Mouse (Mus musculus): Measurements from ENCODE around the gene Lexm. TPM values are rescaled to one million over a fixed set of nuclear protein-coding genes. Genes with fewer than 3 reads are reported as not detected.

The Lexm gene
- polyA plus RNA-seq, 1 experiment from 2014 or later: not detected

DNA sequence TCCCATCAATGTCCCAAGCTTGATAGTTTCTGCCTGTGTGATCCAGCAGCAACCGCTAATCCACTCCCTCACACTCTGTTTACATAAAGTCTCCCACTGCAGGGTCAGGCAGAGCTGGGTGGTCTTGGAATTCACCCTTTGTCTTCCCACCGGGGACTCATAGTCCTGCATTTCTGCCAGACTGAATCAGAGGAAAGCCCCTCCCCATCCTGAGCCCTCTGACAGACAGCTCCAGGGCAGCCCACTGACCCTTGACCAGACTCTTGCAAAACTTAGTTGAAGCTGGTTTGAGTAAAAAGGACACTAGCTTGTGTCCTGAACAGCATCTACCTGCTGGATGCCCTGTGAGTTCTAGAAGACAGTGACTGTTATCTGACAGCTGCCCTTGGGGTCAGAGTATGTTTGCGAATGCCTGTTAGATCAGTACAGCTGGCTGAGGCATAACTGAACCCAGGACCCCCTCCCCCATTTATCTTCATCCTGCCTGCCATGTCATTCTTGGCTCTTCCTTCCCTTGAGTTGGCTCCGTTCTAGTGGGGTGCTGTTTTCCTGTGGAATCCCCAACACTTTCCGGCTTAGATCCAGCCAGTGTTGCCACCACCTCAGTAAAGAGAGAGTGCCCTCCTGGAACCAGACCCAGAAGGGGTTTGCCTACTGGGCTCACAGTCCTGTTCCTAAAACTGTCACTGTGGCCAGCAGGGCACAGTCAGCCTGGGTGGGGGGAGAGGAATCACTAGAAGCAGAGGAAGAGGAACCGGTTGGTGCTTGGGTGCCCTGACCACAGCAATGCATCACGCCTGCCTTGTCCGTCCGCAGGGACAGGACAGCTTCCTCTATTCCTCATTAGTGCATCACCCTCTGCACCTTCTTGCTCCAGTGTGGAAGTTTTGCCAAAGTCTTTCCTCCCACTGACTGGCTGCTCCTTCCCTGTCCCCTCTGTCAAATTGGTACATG, 53.9 kb downstream of the Lexm start:
- Histone ChIP-seq H3K9ac (ENCODE audit: low read depth, low read length) (peak overlapping the region; percentile 34), H3K4me2 (ENCODE audit: low read depth, low read length) (peak overlapping the region; percentile 93), H3K4me1 (ENCODE audit: control insufficient read depth, insufficient read depth, low read length) (peaks cover 29% of the 10 kb centered on the region), H3K9me3 (ENCODE audit: control insufficient read depth, low read length) (no peaks in the 10 kb centered on the region), H3K27me3 (replicated peaks; ENCODE audit: control insufficient read depth, insufficient read depth, low read length) (no peaks in the 10 kb centered on the region), H3K27ac (ENCODE audit: low read length) (no peak overlapping the region), H3K36me3 (ENCODE audit: control insufficient read depth, insufficient read depth, low read length) (peaks cover 4% of the 10 kb centered on the region), H3K4me3 (ENCODE audit: low read length) (peak overlapping the region; percentile 86)
- WGBS: 32% methylated on average over 9 of the region's 9 CpGs
- no peak for ATAC-seq

DNA sequence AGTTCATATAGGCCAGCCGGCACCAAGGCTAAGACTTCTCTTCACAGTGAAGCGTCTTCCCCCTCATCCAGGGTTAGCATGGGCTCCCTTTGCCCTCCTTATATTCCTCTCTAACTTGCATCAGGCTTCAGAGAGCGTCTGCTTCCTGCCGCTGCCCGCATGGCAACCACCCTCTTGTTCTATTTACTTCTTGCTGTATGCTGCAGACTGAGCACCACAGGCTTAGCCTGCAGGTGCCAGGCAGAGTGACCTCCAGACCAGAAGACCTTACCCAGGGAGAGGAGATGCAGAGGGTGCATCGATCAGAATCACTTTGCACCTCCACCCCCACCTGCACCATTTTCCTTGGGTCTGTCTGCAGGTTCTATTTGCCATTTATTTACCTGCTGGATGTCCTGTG, 55.0 kb downstream of the Lexm start:
- WGBS: 3% methylated on average over 6 of the region's 6 CpGs
- no peak for ATAC-seq
- peak overlapping the region; percentile 86 for H3K9ac ChIP-seq (ENCODE audit: low read depth, low read length)
- H3K27me3 ChIP-seq (replicated peaks; ENCODE audit: control insufficient read depth, insufficient read depth, low read length): no peaks in the 10 kb centered on the region
- no peaks in the 10 kb centered on the region for H3K9me3 ChIP-seq (ENCODE audit: control insufficient read depth, low read length)
- peaks cover 4% of the 10 kb centered on the region for H3K36me3 ChIP-seq (ENCODE audit: control insufficient read depth, insufficient read depth, low read length)
- peak overlapping the region; percentile 86 for H3K4me3 ChIP-seq (ENCODE audit: low read length)
- H3K4me1 ChIP-seq (ENCODE audit: control insufficient read depth, insufficient read depth, low read length): peaks cover 29% of the 10 kb centered on the region
- peak overlapping the region; percentile 93 for H3K4me2 ChIP-seq (ENCODE audit: low read depth, low read length)
- H3K27ac ChIP-seq (ENCODE audit: low read length): peak overlapping the region; percentile 83

DNA sequence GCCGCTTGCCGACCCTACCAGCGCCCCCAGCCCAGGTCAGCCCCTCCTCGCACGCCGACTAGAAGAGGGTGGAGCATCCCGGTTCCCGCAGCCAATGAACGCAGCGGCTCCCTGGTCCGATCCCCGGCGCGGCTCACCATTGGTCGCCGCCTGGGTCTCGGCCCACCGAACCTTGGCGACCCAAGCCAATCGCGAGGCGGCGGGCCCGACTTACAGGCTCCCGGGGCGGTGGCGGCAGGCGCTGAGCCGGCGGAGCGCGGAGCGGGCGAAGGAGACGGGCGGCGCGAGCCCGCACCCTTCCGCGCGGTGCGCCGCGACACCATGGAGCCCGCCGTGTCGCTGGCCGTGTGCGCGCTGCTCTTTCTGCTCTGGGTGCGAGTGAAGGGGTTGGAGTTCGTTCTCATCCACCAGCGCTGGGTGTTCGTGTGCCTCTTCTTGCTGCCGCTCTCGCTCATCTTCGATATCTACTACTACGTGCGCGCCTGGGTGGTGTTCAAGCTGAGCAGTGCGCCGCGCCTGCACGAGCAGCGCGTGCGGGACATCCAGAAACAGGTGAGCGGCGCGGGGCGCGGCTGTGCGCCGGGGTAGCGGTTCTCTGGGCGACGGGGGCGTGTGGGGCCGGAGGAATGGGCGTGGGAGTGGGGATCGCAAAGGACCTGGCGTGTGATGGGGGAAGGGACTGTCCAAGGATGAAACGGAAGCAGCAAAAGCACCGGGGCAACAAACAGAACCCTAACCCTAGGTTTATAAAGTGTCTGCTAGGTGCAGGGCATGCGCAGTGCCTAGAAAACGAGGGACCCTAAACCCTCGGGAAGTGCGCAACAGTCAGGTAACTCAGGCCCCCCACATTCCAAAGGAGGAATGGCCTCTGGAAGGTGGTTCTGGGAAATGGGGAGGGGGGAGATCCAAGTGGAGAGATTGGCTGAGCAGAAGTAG, 55.9 kb downstream of the Lexm start, which contains the start of gene Dhcr24:
TSS of gene Dhcr24 (plus strand) at position 193 of the 936 bp plus-strand sequence.
- under 1% methylated on average over 77 of the region's 89 CpGs for WGBS
- peaks cover under 1% of the 10 kb centered on the region for H3K36me3 ChIP-seq (ENCODE audit: control insufficient read depth, insufficient read depth, low read length)
- H3K27me3 ChIP-seq (replicated peaks; ENCODE audit: control insufficient read depth, insufficient read depth, low read length): no peaks in the 10 kb centered on the region
- peak within 1 kb of the TSS; percentile 92 for H3K27ac ChIP-seq (ENCODE audit: low read length)
- H3K9ac ChIP-seq (ENCODE audit: low read depth, low read length): peak within 1 kb of the TSS; percentile 86
- H3K4me2 ChIP-seq (ENCODE audit: low read depth, low read length): peak within 1 kb of the TSS; percentile 93
- H3K9me3 ChIP-seq (ENCODE audit: control insufficient read depth, low read length): no peaks in the 10 kb centered on the region
- ATAC-seq: peak; percentile 97
- H3K4me1 ChIP-seq (ENCODE audit: control insufficient read depth, insufficient read depth, low read length): peaks cover 29% of the 10 kb centered on the region
- peak within 1 kb of the TSS; percentile 86 for H3K4me3 ChIP-seq (ENCODE audit: low read length)

DNA sequence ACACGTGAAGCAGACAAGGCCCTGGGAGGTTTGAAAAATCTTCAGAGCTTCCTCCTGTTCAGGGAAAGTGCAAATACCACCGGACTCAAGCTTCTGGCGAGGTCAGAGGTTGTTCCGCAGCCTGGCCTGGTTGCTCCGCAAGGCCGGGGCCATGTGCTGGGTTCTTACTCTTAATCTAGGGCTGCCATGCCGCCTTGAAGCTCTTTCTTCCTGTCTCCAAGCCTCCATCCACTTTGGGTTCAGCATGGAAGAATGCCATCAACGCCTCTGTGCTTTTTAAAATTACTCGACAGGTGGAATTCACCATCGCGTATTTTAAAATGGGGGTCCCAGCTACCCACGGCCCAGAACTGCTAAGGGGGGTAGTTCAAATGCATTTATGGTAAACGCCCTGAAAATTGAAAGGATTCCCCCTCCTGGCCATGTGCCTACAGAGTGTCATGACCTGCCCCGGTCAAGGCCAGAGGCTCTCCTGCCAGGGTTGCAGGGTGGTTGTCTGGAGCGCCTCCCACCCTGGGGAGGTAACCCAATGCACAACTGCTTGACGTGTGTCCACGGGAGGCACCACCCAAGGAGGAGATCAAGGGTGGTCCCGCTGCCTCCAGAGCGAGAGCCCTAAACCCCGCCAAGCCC, 56.7 kb downstream of the Lexm start:
- ATAC-seq: peak; percentile 79
- WGBS: 2% methylated on average over 20 of the region's 20 CpGs
- no peaks in the 10 kb centered on the region; the same call in none of the 2 replicates for H3K36me3 ChIP-seq (ENCODE audit: control insufficient read depth, insufficient read depth, low read length)
- no peaks in the 10 kb centered on the region for H3K9me3 ChIP-seq (ENCODE audit: control insufficient read depth, low read length)
- peak overlapping the region; percentile 86 for H3K9ac ChIP-seq (ENCODE audit: low read depth, low read length)
- H3K27ac ChIP-seq (ENCODE audit: low read length): peak overlapping the region; percentile 92
- peaks cover 29% of the 10 kb centered on the region for H3K4me1 ChIP-seq (ENCODE audit: control insufficient read depth, insufficient read depth, low read length)
- peak overlapping the region; percentile 93 for H3K4me2 ChIP-seq (ENCODE audit: low read depth, low read length)
- H3K27me3 ChIP-seq (replicated peaks; ENCODE audit: control insufficient read depth, insufficient read depth, low read length): no peaks in the 10 kb centered on the region
- H3K4me3 ChIP-seq (ENCODE audit: low read length): peak overlapping the region; percentile 86

DNA sequence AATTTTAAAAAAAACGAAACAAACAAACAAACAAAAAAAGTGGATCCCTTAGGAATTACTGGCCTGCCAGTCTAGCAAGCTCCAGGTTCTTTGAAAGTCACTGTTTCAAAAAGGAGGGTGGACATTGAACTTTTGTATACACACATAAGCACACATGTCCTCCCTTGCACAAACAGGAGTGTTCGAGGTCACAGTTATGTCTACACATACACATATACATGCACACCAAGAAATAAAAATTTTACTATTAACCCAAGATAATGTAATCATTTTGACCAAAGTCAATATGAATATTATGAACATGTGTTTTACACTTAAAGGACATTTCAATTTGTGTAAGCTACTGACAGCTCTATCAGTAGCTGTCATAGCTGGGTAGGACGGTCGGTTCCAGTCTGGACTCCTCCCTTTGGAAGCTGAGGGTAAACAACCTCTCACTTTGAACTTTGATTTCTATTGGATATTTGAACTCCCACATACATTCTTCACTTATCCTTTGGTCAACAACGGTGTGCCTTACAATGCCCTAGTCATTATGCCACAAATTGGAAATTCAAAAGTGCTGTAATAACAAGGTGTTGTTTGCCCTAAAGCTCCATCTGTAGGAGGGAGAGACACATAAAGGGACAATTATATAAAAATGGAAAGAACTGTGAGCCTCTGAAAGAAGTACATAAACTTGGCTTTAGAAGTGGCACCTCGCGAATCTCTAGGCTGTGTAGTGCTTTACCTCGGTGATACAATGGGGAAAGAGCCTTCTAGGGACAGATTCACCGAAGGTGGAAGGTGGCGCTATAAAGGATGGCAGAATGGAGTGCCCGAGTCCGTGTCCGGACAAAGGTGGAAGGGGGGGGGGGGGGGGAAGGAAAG, 57.5 kb downstream of the Lexm start:
- 0 out of 2 replicates have a peak, but pooled peaks have one; percentile 4 for ATAC-seq
- H3K9ac ChIP-seq (ENCODE audit: low read depth, low read length): no peak overlapping the region; the same call in 1 of the 2 replicates
- WGBS: 26% methylated on average over 13 of the region's 13 CpGs

DNA sequence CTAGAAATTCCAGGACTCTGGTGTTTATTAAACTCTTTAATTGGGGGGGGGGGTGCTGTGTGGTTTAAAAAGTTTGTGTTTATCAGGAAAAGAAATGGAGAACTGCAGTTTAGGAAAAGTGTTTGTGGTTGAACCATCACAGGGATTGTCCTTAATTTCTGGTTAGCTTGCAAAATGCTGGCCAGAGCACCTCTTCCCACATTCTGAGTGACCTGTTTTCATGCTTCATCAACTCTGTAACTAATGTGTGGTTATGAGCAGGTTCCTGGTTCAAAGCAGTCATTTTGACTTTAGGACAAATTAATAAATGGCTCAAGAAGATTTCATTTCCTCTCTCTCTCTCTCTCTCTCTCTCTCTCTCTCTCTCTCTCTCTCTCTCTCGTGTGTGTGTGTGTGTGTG, 59.1 kb downstream of the Lexm start:
- Histone ChIP-seq H3K4me2 (ENCODE audit: low read depth, low read length) (no peak overlapping the region), H3K4me3 (ENCODE audit: low read length) (no peak overlapping the region), H3K27me3 (replicated peaks; ENCODE audit: control insufficient read depth, insufficient read depth, low read length) (no peaks in the 10 kb centered on the region), H3K27ac (ENCODE audit: low read length) (no peak overlapping the region), H3K4me1 (ENCODE audit: control insufficient read depth, insufficient read depth, low read length) (peaks cover 16% of the 10 kb centered on the region), H3K9ac (ENCODE audit: low read depth, low read length) (no peak overlapping the region), H3K9me3 (ENCODE audit: control insufficient read depth, low read length) (no peaks in the 10 kb centered on the region), H3K36me3 (ENCODE audit: control insufficient read depth, insufficient read depth, low read length) (no peaks in the 10 kb centered on the region)
- WGBS: no CpG with 5 or more reads among the region's 1 CpGs
- ATAC-seq: no peak

More for the DNA sequence above, 57.5 kb downstream of the Lexm start:
- Histone ChIP-seq H3K27ac (ENCODE audit: low read length) (peak overlapping the region; percentile 92), H3K36me3 (ENCODE audit: control insufficient read depth, insufficient read depth, low read length) (no peaks in the 10 kb centered on the region; the same call in none of the 2 replicates), H3K27me3 (replicated peaks; ENCODE audit: control insufficient read depth, insufficient read depth, low read length) (no peaks in the 10 kb centered on the region), H3K4me2 (ENCODE audit: low read depth, low read length) (peak overlapping the region; percentile 93), H3K4me3 (ENCODE audit: low read length) (no peak overlapping the region), H3K4me1 (ENCODE audit: control insufficient read depth, insufficient read depth, low read length) (peaks cover 28% of the 10 kb centered on the region), H3K9me3 (ENCODE audit: control insufficient read depth, low read length) (no peaks in the 10 kb centered on the region)

DNA sequence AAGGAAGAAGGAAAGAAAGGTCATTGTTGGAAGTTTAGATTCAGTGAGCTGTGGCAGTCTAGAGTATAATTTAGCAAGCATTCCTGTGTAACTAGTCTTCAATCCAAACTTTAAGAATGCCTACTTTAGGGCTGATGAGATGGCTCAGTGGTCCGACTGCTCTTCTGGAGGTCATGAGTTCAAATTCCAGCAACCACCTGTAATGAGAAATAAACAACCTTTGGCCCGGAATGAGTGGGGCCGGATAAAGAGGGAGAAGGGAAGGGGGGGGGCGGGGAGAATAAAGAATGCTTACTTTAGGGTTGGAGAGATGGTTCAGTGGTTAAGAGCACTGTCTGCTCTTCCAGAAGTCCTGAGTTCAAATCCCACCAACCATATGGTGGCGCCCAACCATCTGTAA, 59.8 kb downstream of the Lexm start:
- peaks cover 9% of the 10 kb centered on the region; the same call in 1 of the 2 replicates for H3K4me1 ChIP-seq (ENCODE audit: control insufficient read depth, insufficient read depth, low read length)
- H3K27me3 ChIP-seq (replicated peaks; ENCODE audit: control insufficient read depth, insufficient read depth, low read length): no peaks in the 10 kb centered on the region
- no peaks in the 10 kb centered on the region for H3K9me3 ChIP-seq (ENCODE audit: control insufficient read depth, low read length)
- no peak overlapping the region for H3K4me2 ChIP-seq (ENCODE audit: low read depth, low read length)
- H3K36me3 ChIP-seq (ENCODE audit: control insufficient read depth, insufficient read depth, low read length): no peaks in the 10 kb centered on the region
- WGBS: 57% methylated on average over 5 of the region's 5 CpGs
- H3K27ac ChIP-seq (ENCODE audit: low read length): no peak overlapping the region
- no peak overlapping the region for H3K4me3 ChIP-seq (ENCODE audit: low read length)
- no peak for ATAC-seq
- H3K9ac ChIP-seq (ENCODE audit: low read depth, low read length): no peak overlapping the region

DNA sequence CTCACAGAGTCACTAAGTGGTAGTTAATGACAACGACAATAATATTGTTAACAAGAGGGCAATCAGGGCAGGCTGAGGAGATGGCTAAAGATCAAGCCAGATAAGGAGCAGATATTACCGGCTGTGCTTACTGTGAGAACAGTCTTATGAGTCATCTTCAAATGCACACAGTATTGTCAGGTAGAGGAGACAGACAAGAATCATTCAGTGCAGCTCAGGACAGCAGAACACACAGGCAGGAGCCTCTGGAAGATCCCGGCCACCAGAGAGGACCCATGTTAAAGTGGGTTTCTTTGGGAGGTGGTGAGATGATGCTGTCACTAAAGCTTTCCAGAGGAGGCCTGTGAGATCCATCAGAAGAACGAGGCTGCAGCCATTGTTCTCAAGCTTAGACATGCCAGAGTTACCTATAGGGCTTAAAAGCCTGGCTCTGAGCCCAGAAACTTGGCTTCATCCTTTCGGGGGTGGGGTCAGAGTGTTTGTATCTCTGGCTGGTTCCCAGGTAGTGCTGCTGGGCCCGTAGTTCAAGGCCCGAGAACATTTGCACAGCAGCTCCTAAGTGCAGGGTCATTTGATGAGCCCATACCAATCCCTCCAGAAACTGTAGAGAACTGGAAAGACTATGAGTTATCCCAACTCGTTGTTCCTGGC, 66.4 kb downstream of the Lexm start:
- peak; percentile 37 for ATAC-seq
- Histone ChIP-seq H3K27ac (ENCODE audit: low read length) (no peak overlapping the region), H3K4me1 (ENCODE audit: control insufficient read depth, insufficient read depth, low read length) (peaks cover 10% of the 10 kb centered on the region), H3K9me3 (ENCODE audit: control insufficient read depth, low read length) (no peaks in the 10 kb centered on the region), H3K27me3 (replicated peaks; ENCODE audit: control insufficient read depth, insufficient read depth, low read length) (no peaks in the 10 kb centered on the region), H3K4me3 (ENCODE audit: low read length) (no peak overlapping the region), H3K4me2 (ENCODE audit: low read depth, low read length) (no peak overlapping the region), H3K9ac (ENCODE audit: low read depth, low read length) (no peak overlapping the region), H3K36me3 (ENCODE audit: control insufficient read depth, insufficient read depth, low read length) (no peaks in the 10 kb centered on the region)
- 49% methylated on average over 8 of the region's 8 CpGs for WGBS
